Mouse (Mus musculus): ENCODE measurements around the gene Atm.

DNA sequence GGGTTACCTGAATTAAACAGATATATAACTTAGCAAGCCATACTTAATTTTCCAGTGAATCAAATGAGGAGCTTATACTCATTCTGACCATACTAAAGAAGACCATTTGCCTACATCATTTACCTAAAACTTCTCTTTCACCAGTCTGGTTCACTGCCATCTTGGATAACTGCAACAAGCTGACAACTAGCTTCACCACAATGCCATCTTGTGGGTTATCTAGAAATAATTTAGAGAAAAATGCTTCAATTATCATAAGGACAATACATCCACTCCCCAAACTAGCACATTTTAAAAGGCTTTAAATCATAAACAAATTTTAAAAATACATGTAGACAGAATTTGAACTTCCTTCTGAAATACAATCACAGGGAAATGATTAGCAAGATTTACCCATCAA is 50.7 kb downstream of the Atm start:
- TF ChIP-seq POLR2A (IDR thresholded peaks at IDR 0.05; ENCODE audit: insufficient read length, low read depth) (no peak), TCF12 (IDR thresholded peaks at IDR 0.05; ENCODE audit: insufficient read depth, poor library complexity, severe bottlenecking) (no peak), MYOD1 (IDR thresholded peaks at IDR 0.05; ENCODE audit: control insufficient read depth in 1 of 3, insufficient read length in 2 of 3, low read depth in 2 of 3) (no peak), E2F4 (IDR thresholded peaks at IDR 0.05; ENCODE audit: insufficient read depth) (no peak), USF1 (IDR thresholded peaks at IDR 0.05; ENCODE audit: low read depth) (no peak), POLR2AphosphoS2 (IDR thresholded peaks at IDR 0.05; ENCODE audit: insufficient read length, low read depth) (no peak), MYOG (IDR thresholded peaks at IDR 0.05; ENCODE audit: control insufficient read depth in 1 of 3, insufficient read depth in 1 of 3, insufficient read length in 2 of 3, low read depth in 2 of 3) (no peak), MAX (IDR thresholded peaks at IDR 0.05; ENCODE audit: low read depth) (no peak), CEBPB (IDR thresholded peaks at IDR 0.05; ENCODE audit: insufficient read depth, poor library complexity, severe bottlenecking) (no peak), TCF3 (IDR thresholded peaks at IDR 0.05; ENCODE audit: insufficient read length, low read depth) (no peak)
